Mouse (Mus musculus) stomach, embryonic 16.5 days (tissue): Measurements from ENCODE around the gene Dhrs1. TPM values are rescaled to one million over a fixed set of nuclear protein-coding genes. Genes with fewer than 3 reads are reported as not detected.

ENCODE experiments used
- ATAC-seq: fragments of 200-750 bp; cut with Nextera tagmentation; 2 replicates; pipeline ENCODE4 v1.8.0; 2017; ENCODE audit warnings: moderate number of reproducible peaks, moderate TSS enrichment; ENCODE audit not compliant: insufficient read depth, low FRiP score
- H3K27ac ChIP-seq: fragments of 300-500 bp; sonication (generic); 2 replicates; pipeline ENCODE4 v1.5.1; 2014; ENCODE audit warnings: low read length
- H3K27me3 ChIP-seq: fragments of 300-500 bp; sonication (generic); 2 replicates; pipeline ENCODE4 v1.6.1; 2014; ENCODE audit warnings: low read length, control low read depth, mixed read lengths; ENCODE audit not compliant: control insufficient read depth, insufficient read depth
- H3K36me3 ChIP-seq: fragments of 300-500 bp; sonication (generic); 2 replicates; pipeline ENCODE4 v1.6.1; 2014; ENCODE audit warnings: low read length; ENCODE audit not compliant: control insufficient read depth, insufficient read depth
- H3K4me1 ChIP-seq: fragments of 300-500 bp; sonication (generic); 2 replicates; pipeline ENCODE4 v1.6.1; 2014; ENCODE audit warnings: low read length, control low read depth, mixed read lengths; ENCODE audit not compliant: control insufficient read depth, insufficient read depth
- H3K4me2 ChIP-seq: fragments of 300-500 bp; sonication (generic); 2 replicates; pipeline ENCODE4 v1.6.1; 2014; ENCODE audit warnings: low read depth, low read length, mixed read lengths
- H3K4me3 ChIP-seq: fragments of 300-500 bp; sonication (generic); replicated peaks from 2 replicates; pipeline ENCODE4 v1.5.1; 2014; ENCODE audit warnings: mild to moderate bottlenecking, low read length
- H3K9ac ChIP-seq: fragments of 300-500 bp; sonication (generic); 2 replicates; pipeline ENCODE4 v1.6.1; 2014; ENCODE audit warnings: low read length
- H3K9me3 ChIP-seq: fragments of 300-500 bp; sonication (generic); replicated peaks from 2 replicates; pipeline ENCODE4 v1.6.1; 2016; ENCODE audit warnings: low read length, control low read depth; ENCODE audit not compliant: control insufficient read depth
- WGBS: fragments of 180-500 bp; shearing (Covaris S2); extraction: QIAGEN DNeasy Blood & Tissue Kit; methylation state at CpG from one replicate; pipeline ENCODE4 v1.1.7; 2014; 5-methylcytosine and 5-hydroxymethylcytosine counted together
- polyA plus RNA-seq: library from polyadenylated mRNA; unstranded; fragments of >200 nt; fragmentation: Nextera tagmentation; extraction: Ambion mirVana; gene quantifications from 2 replicates; pipeline ENCODE4 v1.2.1, GENCODE M21; 2015

The Dhrs1 gene
- polyA plus RNA-seq: 107 and 125 TPM in 2 replicates

GRCm38 (mm10) chr14:55745180-55745860 is at the start of gene Dhrs1, which contains the start of gene Nop9:
TSS of gene Dhrs1 (minus strand) at chr14:55745690.
TSS of gene Nop9 (plus strand) at chr14:55745693.
- WGBS: 1% methylated on average over 48 of the region's 48 CpGs
- Histone ChIP-seq H3K27me3 (no peaks in the 10 kb centered on the region), H3K9ac (peak within 1 kb of the TSS; percentile 79), H3K36me3 (peaks cover 2% of the 10 kb centered on the region; the same call in 1 of the 2 replicates), H3K4me3 (peak within 1 kb of the TSS; percentile 88), H3K4me2 (peak within 1 kb of the TSS; percentile 90), H3K9me3 (no peaks in the 10 kb centered on the region), H3K27ac (peak within 1 kb of the TSS; percentile 18; the same call in 1 of the 2 replicates), H3K4me1 (peaks cover 25% of the 10 kb centered on the region)
- ATAC-seq: peak; percentile 92

GRCm38 (mm10) chr14:55793946-55794345 is 48.5 kb upstream of the Dhrs1 start:
- WGBS: 55% methylated on average over 2 of the region's 2 CpGs
- H3K27ac ChIP-seq: no peak overlapping the region

DNA sequence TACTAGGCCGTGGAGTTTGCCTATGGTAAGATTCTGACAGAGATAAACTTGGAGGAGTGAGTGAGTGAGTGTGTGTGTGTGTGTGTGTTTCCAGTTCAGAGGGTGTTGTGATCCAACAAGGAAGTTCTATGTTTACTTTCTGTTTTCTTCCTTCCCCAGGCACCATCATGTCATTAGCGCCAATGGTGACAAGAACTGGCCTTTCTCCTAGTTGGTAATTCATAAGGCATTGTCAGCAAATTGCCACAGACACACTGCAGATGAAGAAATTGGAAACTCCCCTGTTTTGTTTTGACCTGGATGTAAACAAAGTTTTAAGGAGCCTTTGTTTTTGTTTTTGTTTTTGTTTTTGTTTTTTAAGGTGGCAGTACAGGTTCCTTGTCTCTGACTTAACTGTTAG is 48.0 kb upstream of the Dhrs1 start:
- H3K4me1 ChIP-seq: peaks cover 2% of the 10 kb centered on the region; the same call in 1 of the 2 replicates
- no peak overlapping the region for H3K4me3 ChIP-seq
- H3K27me3 ChIP-seq: no peaks in the 10 kb centered on the region
- H3K36me3 ChIP-seq: no peaks in the 10 kb centered on the region
- WGBS: 50% methylated on average over 2 of the region's 2 CpGs
- H3K9ac ChIP-seq: no peak overlapping the region
- ATAC-seq: no peak
- no peak overlapping the region for H3K4me2 ChIP-seq
- H3K27ac ChIP-seq: no peak overlapping the region
- H3K9me3 ChIP-seq: no peaks in the 10 kb centered on the region

More at GRCm38 (mm10) chr14:55793946-55794345, 48.5 kb upstream of the Dhrs1 start:
- no peaks in the 10 kb centered on the region for H3K9me3 ChIP-seq
- ATAC-seq: no peak
- H3K4me1 ChIP-seq: no peaks in the 10 kb centered on the region
- H3K9ac ChIP-seq: no peak overlapping the region
- H3K4me2 ChIP-seq: no peak overlapping the region
- H3K4me3 ChIP-seq: no peak overlapping the region
- H3K36me3 ChIP-seq: no peaks in the 10 kb centered on the region
- no peaks in the 10 kb centered on the region for H3K27me3 ChIP-seq

DNA sequence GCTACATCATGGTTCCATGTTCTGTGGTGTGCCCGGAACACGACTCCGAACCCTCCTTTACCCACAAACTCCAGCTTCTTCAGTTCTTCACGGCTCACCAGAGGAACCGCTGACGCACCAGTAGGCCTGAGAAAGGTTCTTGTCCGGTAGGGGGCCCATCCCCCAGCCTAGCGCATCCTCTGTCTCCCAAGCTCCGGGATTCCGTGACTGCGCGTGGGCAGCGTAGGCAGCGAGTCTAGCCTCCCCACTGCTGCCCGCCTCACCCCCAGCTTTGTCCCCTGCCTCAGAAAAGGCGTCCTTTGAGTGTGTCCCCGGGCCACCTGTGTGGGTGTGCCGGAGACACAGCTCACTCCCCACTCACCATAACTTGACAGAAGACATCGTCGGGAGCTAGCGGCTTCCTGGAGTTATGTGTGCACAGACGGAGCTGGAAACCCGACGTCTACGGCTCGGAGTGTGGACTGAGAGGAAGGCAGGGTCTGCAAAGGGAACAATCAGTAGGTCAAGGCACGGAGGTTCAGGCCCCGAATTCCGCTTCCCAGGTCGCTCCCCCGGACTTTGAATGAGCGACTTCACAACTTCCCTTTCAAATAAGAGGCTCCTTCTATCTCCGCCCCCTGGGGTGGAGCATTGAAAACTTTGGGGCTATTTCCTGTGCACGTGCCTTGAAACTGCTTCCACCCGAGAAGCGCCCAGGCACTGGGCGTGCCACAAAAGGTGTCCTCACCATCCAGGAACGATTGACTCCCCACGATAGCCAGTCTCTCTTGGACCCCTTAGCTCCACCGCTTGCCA is 43.0 kb upstream of the Dhrs1 start, which contains the start of gene Ripk3:
Gene Ripk3 (minus strand): TSS at position 610 of the 795 bp plus-strand sequence.
- Histone ChIP-seq H3K4me2 (peak within 1 kb of the TSS; percentile 72), H3K9me3 (no peaks in the 10 kb centered on the region), H3K27me3 (0 out of 2 replicates have a peak, but pooled peaks cover 8% of the 10 kb centered on the region), H3K36me3 (no peaks in the 10 kb centered on the region), H3K4me3 (peak within 1 kb of the TSS; percentile 51), H3K27ac (no peak within 1 kb of the TSS), H3K9ac (peak within 1 kb of the TSS; percentile 71), H3K4me1 (peaks cover 13% of the 10 kb centered on the region; the same call in 1 of the 2 replicates)
- no peak for ATAC-seq
- WGBS: 4% methylated on average over 40 of the region's 40 CpGs

DNA sequence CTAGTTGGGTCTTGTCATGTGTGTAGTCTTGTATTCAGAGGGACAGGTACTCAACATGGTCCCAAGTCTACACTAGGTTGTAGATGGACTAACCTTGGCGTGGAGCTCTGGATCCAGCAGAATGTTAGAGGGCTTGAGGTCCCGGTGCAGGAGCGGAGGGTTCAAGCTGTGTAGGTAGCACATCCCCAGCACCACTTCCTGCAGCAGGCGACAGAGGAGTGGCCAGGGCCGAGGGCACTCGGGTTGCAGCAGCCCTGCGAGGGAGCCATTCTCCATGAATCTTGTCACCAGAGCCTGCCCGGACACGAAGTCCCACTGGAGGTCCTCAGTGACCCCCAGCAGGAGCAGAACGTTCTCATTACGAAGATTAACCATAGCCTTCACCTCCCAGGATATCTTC is 42.2 kb upstream of the Dhrs1 start:
- no peak for ATAC-seq
- Histone ChIP-seq H3K4me1 (peaks cover 17% of the 10 kb centered on the region; the same call in 1 of the 2 replicates), H3K36me3 (no peaks in the 10 kb centered on the region), H3K9ac (peak overlapping the region; percentile 71; the same call in 1 of the 2 replicates), H3K9me3 (no peaks in the 10 kb centered on the region), H3K27ac (no peak overlapping the region), H3K4me3 (peak overlapping the region; percentile 51), H3K27me3 (0 out of 2 replicates have a peak, but pooled peaks cover 8% of the 10 kb centered on the region), H3K4me2 (peak overlapping the region; percentile 72)
- WGBS: 42% methylated on average over 11 of the region's 11 CpGs

DNA sequence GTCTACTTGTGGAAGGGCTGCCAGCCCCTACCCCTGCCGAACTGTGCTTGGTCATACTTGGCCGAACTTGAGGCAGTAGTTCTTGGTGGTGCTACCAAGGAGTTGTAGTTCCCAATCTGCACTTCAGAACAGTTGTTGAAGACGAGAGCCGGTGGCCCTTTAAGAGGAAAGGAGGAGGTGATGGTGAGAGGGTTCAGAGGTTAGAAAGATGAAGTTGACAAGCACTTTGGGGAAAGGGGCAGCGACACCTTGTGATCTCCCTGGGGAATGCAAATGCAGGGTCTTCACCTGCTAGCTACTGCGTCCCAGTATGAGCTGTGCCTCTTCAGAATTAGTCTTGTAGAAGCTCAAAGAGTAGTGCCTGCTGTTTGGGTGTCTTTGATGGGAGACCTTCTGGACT is 39.7 kb upstream of the Dhrs1 start:
- Histone ChIP-seq H3K9ac (no peak overlapping the region), H3K4me1 (peaks cover 29% of the 10 kb centered on the region; the same call in 1 of the 2 replicates)
- WGBS: 42% methylated on average over 6 of the region's 6 CpGs

GRCm38 (mm10) chr14:55783958-55784235 is 38.4 kb upstream of the Dhrs1 start, which contains the start of gene Adcy4:
TSS of gene Adcy4 (minus strand) at chr14:55784095.
- H3K9me3 ChIP-seq: no peaks in the 10 kb centered on the region
- H3K9ac ChIP-seq: peak within 1 kb of the TSS; percentile 69
- ATAC-seq: no peak
- peak within 1 kb of the TSS; percentile 68 for H3K4me2 ChIP-seq
- H3K27ac ChIP-seq: peak within 1 kb of the TSS; percentile 67
- H3K27me3 ChIP-seq: 0 out of 2 replicates have a peak, but pooled peaks cover 8% of the 10 kb centered on the region
- H3K4me3 ChIP-seq: peak within 1 kb of the TSS; percentile 49
- H3K36me3 ChIP-seq: no peaks in the 10 kb centered on the region
- peaks cover 29% of the 10 kb centered on the region; the same call in 1 of the 2 replicates for H3K4me1 ChIP-seq
- WGBS: 15% methylated on average over 13 of the region's 13 CpGs

More for the DNA sequence above, 39.7 kb upstream of the Dhrs1 start:
- Histone ChIP-seq H3K9me3 (no peaks in the 10 kb centered on the region), H3K36me3 (no peaks in the 10 kb centered on the region), H3K27ac (no peak overlapping the region), H3K4me2 (no peak overlapping the region), H3K4me3 (no peak overlapping the region), H3K27me3 (0 out of 2 replicates have a peak, but pooled peaks cover 8% of the 10 kb centered on the region)
- no peak for ATAC-seq

GRCm38 (mm10) chr14:55783171-55783957 is 37.9 kb upstream of the Dhrs1 start:
- Histone ChIP-seq H3K4me1 (peaks cover 26% of the 10 kb centered on the region; the same call in 1 of the 2 replicates), H3K9ac (peak overlapping the region; percentile 69), H3K27me3 (0 out of 2 replicates have a peak, but pooled peaks cover 8% of the 10 kb centered on the region), H3K27ac (peak overlapping the region; percentile 67), H3K4me2 (peak overlapping the region; percentile 68), H3K9me3 (no peaks in the 10 kb centered on the region), H3K36me3 (no peaks in the 10 kb centered on the region), H3K4me3 (peak overlapping the region; percentile 49)
- ATAC-seq: peak; percentile 46
- 6% methylated on average over 31 of the region's 31 CpGs for WGBS
